Mouse (Mus musculus) layer of hippocampus, adult 18-20 months (tissue): ENCODE results near the gene Olfr462. TPM values are rescaled to one million over a fixed set of nuclear protein-coding genes. Genes with fewer than 3 reads are reported as not detected.

Experiments
- DNase-seq, 2 experiments: peaks; one replicate each; pipeline ENCODE4 v3.0.0; 2022; ENCODE audit warnings: low spot score in 2 of 2
- total RNA-seq, 2 experiments: library from RNA; stranded (reverse); gene quantifications; 2 replicates each; pipeline ENCODE4 v1.2.3; 2021

The Olfr462 gene
- total RNA-seq, 2 experiments from 2014 or later: not detected

- DNase-seq: no peak
Measured at GRCm38 (mm10) chr11:87847884-87848283, 44.2 kb downstream of the Olfr462 start.

GRCm38 (mm10) chr11:87846968-87847600 lies 45.0 kb downstream of the Olfr462 start:
- no peak for DNase-seq

GRCm38 (mm10) chr11:87841436-87841835 lies 50.6 kb downstream of the Olfr462 start:
- no peak for DNase-seq

GRCm38 (mm10) chr11:87840676-87841075 lies 51.4 kb downstream of the Olfr462 start:
- DNase-seq: peak in 1 of 2 experiments; percentile 8

Other genes starting within 250 kb of the Olfr462 start
- gene Rnf43, start 229.5 kb downstream of the Olfr462 start, total RNA-seq: 1 to 10 TPM; 2.5 to 3.1 TPM
- gene Supt4a, start 154.7 kb downstream of the Olfr462 start, total RNA-seq: 10 to 100 TPM; 75.6 to 77.3 TPM
- 100 to 1,000 TPM; 128 to 144 TPM for gene Tspoap1, start 131.7 kb downstream of the Olfr462 start, total RNA-seq
- under 1 TPM in 1 of 2 experiments, not detected in 1; 0.22 TPM for gene Mpo, start 98.7 kb downstream of the Olfr462 start, total RNA-seq
- gene Lpo, start 64.0 kb downstream of the Olfr462 start, total RNA-seq: under 1 TPM; 0.15 to 0.37 TPM
- gene Mks1, start 39.1 kb downstream of the Olfr462 start, total RNA-seq: 1 to 10 TPM; 5.6 TPM
- gene Epx, start 16.7 kb downstream of the Olfr462 start, total RNA-seq: under 1 TPM in 1 of 2 experiments, not detected in 1; 0.41 TPM
- gene Olfr463, start 5.1 kb upstream of the Olfr462 start, total RNA-seq: not detected
- not detected for gene Olfr464, start 28.7 kb upstream of the Olfr462 start, total RNA-seq
- gene Dynll2, start 95.3 kb upstream of the Olfr462 start, total RNA-seq: 100 to 1,000 TPM; 484 to 500 TPM
- 100 to 1,000 TPM; 219 to 225 TPM for gene Srsf1, start 155.1 kb upstream of the Olfr462 start, total RNA-seq
- gene Vezf1, start 176.0 kb upstream of the Olfr462 start, total RNA-seq: 10 to 100 TPM; 23.2 to 24.7 TPM
- 10 to 100 TPM; 27.9 to 31.8 TPM for gene Cuedc1, start 205.8 kb upstream of the Olfr462 start, total RNA-seq